Mouse (Mus musculus) lung, postnatal 10 days (tissue): ENCODE results near the gene Tusc2.

Experiments
- DNase-seq: peaks from one replicate; pipeline ENCODE4 v3.0.0; 2021

The Tusc2 gene

DNA sequence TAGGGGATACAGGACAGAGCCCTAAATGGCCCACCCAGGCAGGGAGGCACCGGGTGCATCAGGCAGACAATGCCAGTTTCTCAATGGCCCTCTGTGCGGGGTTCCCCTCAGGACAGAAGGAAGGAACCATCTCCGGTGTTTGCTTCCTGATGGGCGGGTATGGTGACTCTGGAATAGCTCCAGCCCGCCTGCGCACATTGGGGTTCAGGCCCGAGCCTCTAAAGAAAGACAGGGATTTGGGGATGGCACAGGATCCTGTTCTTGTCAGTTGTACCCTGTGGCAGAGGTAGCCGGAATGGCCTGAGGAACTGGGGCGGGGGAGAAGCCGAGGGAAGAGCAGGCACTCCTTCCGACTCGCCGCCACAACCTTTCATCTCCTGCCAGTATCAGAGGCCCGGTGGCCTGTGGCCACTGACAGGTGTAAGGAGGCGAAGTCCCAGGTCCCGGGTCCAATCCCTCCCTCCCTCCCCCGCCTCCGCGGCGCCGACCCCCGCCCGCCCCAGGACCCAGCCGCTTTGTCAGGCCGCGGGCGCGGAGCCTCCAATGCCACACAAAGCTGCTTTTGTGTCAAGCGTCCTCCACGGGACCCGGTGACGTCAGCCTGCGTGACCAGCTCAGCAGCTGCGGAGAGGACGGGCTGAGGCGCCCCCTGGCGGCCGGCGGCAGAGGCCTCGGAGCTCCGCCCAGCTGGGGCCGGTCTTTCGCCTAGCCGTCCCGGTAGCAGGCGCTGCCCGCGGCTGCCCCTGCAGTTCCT, 49.3 kb downstream of the Tusc2 start:
- peak; percentile 99 for DNase-seq

DNA sequence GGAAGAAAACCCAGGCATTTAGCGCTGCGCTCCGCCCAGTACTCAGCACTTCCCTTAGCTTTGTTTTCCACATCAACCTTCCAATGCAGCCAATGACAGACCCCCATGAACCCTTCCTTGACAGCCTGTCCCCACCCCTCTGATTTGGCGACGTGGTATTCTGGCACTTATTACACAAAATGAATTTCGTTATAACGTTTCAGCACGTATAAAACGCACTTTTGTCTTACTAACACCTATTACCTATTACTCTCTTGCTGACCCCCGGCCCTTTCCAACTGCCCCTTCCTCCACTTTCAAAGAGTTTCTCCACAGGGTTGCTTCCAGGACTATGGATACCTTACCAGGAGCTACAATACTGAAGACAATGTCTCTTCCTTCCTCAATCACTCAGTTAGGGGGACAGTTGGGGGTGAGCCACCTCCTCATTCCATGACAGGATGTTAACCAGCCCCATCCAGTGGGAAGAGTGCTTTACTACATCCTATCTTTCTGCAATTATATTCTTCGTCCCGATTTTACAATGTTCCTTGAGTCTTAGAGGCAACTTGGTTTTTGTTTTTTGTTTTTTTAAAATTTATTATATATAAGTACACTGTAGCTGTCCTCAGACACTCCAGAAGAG, 50.0 kb downstream of the Tusc2 start:
- peak; percentile 79 for DNase-seq

DNA sequence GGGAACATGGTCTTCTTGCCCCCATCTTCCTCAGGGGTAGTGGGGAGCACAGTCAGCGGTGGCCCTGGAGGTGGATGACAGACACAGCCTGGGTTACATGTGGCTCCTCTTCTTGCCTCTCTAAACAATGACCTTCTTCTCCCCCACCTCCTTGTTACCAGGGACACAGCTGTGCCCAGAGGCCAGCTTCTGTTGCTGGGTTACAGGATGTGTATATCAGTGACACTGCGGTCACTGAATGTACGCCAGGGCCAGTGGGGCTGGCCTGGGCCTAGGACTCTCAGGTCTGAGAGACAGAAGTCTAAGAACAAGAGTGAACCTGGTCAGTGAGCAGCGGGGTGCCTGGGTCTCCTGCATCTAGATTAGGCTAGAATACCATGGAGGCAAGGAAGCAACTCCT, 52.0 kb downstream of the Tusc2 start:
- no peak for DNase-seq
